Mouse (Mus musculus): ENCODE measurements around the gene Klf4.

DNA sequence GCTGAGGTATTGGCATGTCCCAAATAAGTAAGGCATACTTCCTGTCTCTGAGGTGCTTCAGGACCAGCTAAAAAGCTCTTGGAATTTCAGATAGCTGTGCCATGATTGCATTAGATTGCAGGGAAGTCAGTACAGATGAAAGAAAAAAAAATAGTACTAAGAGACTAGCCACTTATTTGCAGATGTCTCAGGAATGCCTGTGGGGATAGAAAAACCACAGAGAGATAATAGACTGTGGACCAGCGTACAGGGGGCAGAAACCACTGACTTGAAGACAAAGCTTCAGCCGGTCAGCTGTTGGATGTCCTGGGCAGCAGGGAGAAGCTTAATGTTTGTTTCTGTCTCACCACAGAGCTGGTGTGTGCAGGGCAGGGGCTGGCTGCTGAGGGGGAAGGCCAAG, 10.5 kb upstream of the Klf4 start:
- TF ChIP-seq GATA1 (IDR thresholded peaks at IDR 0.05; ENCODE audit: low read length) (no peak), TAL1 (IDR thresholded peaks at IDR 0.05; ENCODE audit: low read length) (no peak)

All from erythroblast, embryonic 14.5 days (primary cell).